Mouse (Mus musculus) natural killer cell, adult 2 months (primary cell): ENCODE measurements around the gene Lgals4.
"Not testable (repeated sequence)": the region's sequence is repeated elsewhere in the genome, so short reads cannot be mapped to it uniquely, and the experiment has no call there.

Experiments
- DNase-seq, 2 experiments: peaks; one replicate each; pipeline ENCODE4 v3.0.0; 2022; ENCODE audit warnings: low spot score in 2 of 2

Lgals4 gene

DNA sequence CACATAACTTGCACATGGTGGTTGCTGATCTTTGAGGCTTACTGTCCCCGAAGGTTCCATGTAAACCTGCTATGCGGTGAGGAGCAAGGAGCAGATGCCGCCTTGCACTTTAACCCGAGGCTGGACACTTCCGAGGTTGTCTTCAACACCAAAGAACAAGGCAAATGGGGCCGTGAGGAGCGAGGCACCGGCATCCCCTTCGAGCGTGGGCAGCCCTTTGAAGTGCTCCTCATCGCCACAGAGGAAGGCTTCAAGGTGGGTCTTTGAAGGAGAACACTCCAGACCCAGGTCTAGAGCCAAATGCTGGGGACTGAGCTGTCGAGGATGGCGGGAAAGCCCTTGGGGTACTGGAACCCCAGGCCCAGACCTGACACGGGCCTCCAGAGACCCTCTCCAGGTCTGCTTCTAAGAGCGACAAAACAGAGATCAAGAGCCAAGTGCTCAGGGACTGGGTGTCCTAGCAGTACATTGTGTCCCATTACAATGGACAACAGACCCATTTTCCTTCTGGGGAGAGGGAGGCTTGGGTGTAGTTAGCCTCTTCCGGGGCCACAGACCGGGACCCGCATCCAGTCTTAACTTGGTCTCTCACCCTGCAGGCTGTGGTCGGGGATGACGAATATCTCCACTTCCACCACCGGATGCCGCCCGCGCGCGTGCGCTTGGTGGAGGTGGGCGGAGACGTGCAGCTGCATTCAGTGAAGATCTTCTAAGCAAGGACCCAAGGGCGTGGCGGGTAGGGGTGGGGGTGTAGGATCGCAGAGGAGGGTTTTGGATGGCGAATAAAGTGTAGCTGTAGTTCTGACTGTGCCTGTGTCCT lies 32.0 kb downstream of the Lgals4 start:
- DNase-seq: peak; percentile 97 to 98

GRCm38 (mm10) chr7:28866769-28867507 lies 33.3 kb downstream of the Lgals4 start:
- DNase-seq: no peak

- DNase-seq: peak; percentile 78 to 84
These were observed 34.1 kb downstream of the Lgals4 start for GRCm38 (mm10) chr7:28867508-28868340.

- DNase-seq: no peak
These were observed 37.4 kb downstream of the Lgals4 start for GRCm38 (mm10) chr7:28870901-28871664.

- no peak for DNase-seq
These were observed 40.9 kb downstream of the Lgals4 start for GRCm38 (mm10) chr7:28874565-28874964.

DNA sequence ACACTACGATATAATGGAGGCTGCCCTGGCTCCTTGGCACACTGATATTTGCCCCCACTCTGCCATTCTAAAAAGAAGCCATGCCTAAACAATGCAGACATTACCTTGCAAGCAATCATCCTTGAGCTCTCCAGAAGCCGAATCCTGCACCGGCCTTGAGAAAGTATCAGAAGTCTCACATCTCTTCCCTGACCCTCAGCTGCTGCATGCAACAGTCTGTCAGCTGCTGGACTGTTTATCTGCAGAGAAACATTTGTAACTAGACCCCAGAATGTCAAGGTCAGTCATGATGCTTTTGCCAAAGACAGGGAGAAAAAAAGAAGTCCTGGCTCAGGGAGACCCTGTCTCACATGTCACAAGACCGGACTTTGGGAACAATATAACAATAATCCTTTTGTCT lies 42.4 kb downstream of the Lgals4 start:
- DNase-seq: no peak

DNA sequence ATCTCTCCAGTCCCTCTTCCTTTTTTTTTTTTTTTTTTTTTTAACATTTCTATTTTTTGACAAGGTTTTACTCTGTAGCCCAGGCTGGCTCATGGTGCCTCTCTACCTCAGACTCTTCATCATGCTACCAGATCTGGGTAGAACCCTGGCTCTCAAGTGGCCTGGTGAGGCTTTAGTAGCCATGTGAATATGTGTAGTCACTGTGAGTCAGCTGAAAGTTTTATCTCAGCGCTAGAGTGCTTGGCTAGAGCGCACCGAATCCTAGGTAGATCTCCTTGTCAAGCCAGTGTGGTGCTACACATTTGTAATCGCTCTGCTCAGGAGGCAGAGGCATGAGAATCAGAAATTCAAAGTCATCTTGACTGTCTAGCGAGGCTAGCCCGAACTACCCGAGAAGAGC lies 43.5 kb downstream of the Lgals4 start:
- no peak for DNase-seq

DNA sequence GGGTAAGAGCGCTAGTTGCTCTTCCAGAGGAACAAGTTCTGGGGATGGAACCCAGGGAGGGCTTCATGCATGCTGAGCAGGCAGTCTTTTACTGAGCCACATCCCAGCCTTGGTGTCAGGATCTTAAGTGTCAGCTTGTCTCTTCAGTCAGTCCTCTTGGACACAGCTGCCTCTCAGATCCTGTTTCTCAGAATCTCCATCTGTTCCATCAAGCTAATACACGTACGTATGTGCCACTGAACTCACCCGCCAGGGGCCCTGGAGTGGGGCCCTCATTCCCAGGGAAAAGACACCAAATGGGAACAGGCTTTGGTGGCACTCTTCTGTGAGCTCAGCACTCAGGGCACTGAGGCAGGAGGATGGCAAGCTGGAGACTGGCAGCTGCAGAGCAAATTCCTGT lies 44.2 kb downstream of the Lgals4 start:
- no peak for DNase-seq

- DNase-seq: no peak
These were observed 46.0 kb downstream of the Lgals4 start for GRCm38 (mm10) chr7:28879606-28880005.

DNA sequence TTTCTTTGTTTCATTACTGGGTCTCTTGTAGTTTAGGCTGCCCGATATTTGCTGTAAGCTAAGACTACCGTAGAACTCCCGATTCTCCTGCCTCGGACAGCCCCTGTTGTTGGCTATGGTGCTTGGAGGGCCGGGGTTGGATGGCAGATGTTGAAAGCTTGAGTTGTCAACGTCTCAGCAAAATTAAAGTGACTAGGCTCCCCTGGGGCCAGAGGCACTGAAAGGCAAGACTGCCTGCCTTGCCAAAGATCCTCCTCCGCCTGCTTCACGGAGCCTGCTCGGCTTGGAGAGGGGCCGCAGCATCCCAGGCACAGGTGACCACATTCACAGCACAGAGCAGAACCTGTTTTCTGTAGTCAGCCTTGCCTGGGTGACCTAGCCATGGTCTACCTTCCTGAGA lies 46.9 kb downstream of the Lgals4 start:
- DNase-seq: no peak

GRCm38 (mm10) chr7:28881199-28881598 lies 47.5 kb downstream of the Lgals4 start, which contains the start of gene Capn12:
Capn12 (plus strand) TSS chr7:28881422.
- no peak for DNase-seq

GRCm38 (mm10) chr7:28883039-28883438 lies 49.4 kb downstream of the Lgals4 start:
- no peak for DNase-seq

GRCm38 (mm10) chr7:28883704-28884103 lies 50.0 kb downstream of the Lgals4 start:
- not testable (repeated sequence) for DNase-seq

GRCm38 (mm10) chr7:28886486-28886885 lies 52.8 kb downstream of the Lgals4 start:
- DNase-seq: no peak

DNA sequence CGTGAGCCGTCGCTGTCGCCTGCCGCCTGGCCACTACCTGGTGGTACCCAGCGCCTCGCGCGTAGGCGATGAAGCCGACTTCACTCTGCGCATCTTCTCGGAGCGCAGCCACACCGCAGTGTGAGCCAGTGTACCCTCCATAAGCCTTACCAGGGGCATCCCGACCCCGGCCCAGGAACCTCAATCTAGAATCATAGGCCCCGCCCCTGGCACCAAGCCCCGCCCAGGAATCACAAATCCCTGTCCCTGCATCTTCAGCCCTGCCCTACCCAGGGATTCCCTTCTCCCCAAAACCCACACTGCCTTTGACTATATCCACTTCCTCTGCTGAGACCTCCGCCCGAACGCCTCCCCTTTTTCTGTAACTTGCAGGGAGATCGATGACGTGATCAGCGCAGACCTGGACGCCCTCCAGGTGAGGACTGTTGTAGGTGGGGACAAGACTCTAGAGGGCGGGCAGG lies 55.1 kb downstream of the Lgals4 start:
- no peak for DNase-seq
